Mouse (Mus musculus): ENCODE measurements around the gene Matk. TPM values are rescaled to one million over a fixed set of nuclear protein-coding genes. Genes with fewer than 3 reads are reported as not detected.

Gene Matk
- polyA plus RNA-seq, 1 experiment from 2014 or later = 13.0 TPM

GRCm38 (mm10) chr10:81230438-81231332 lies 22.1 kb upstream of the Matk start, which contains the start of gene Atcay:
TSS of gene Atcay (minus strand) at chr10:81230833.
- Histone ChIP-seq H3K4me3 (peak within 1 kb of the TSS; percentile 80), H3K9ac (peak within 1 kb of the TSS; percentile 94), H3K27ac (replicated peaks) (peak within 1 kb of the TSS; percentile 94), H3K27me3 (peaks cover 4% of the 10 kb centered on the region; the same call in 1 of the 2 replicates), H3K4me1 (replicated peaks) (peaks cover 54% of the 10 kb centered on the region), H3K4me2 (peak within 1 kb of the TSS; percentile 85), H3K9me3 (no peaks in the 10 kb centered on the region), H3K36me3 (peaks cover 4% of the 10 kb centered on the region; the same call in 1 of the 2 replicates)
- ATAC-seq (ENCODE audit: low read depth) = peak; percentile 88
- 5% methylated on average over 27 of the region's 27 CpGs for WGBS

GRCm38 (mm10) chr10:81231436-81231835 lies 21.3 kb upstream of the Matk start:
- H3K36me3 ChIP-seq = no peaks in the 10 kb centered on the region
- no peaks in the 10 kb centered on the region for H3K9me3 ChIP-seq
- H3K9ac ChIP-seq = no peak overlapping the region; the same call in 1 of the 2 replicates
- peak overlapping the region; percentile 94 for H3K27ac ChIP-seq (replicated peaks)
- peak overlapping the region; percentile 80; the same call in 1 of the 2 replicates for H3K4me3 ChIP-seq
- peak overlapping the region; percentile 85 for H3K4me2 ChIP-seq
- no peak for ATAC-seq (ENCODE audit: low read depth)
- H3K27me3 ChIP-seq = peaks cover 4% of the 10 kb centered on the region; the same call in 1 of the 2 replicates
- 51% methylated on average over 7 of the region's 7 CpGs for WGBS
- peaks cover 54% of the 10 kb centered on the region for H3K4me1 ChIP-seq (replicated peaks)

- Histone ChIP-seq H3K4me3 (peak within 1 kb of the TSS; percentile 69), H3K9me3 (no peaks in the 10 kb centered on the region), H3K27ac (replicated peaks) (0 out of 2 replicates have a peak within 1 kb of the TSS, but pooled peaks have one; percentile 50), H3K27me3 (peaks cover 6% of the 10 kb centered on the region), H3K36me3 (no peaks in the 10 kb centered on the region), H3K4me2 (peak within 1 kb of the TSS; percentile 66), H3K9ac (peak within 1 kb of the TSS; percentile 83), H3K4me1 (replicated peaks) (peaks cover 47% of the 10 kb centered on the region)
- ATAC-seq (ENCODE audit: low read depth) = peak; percentile 64
- 9% methylated on average over 29 of the region's 29 CpGs for WGBS
Measured at GRCm38 (mm10) chr10:81232580-81233225, 20.0 kb upstream of the Matk start, which contains the start of gene Zfr2. TSS of gene Zfr2 (plus strand) at chr10:81233155.

- H3K27me3 ChIP-seq = peaks cover 11% of the 10 kb centered on the region
- H3K4me1 ChIP-seq (replicated peaks) = peaks cover 42% of the 10 kb centered on the region
- H3K36me3 ChIP-seq = no peaks in the 10 kb centered on the region
- WGBS = under 1% methylated on average over 22 of the region's 28 CpGs
- H3K4me2 ChIP-seq = peak overlapping the region; percentile 66
- 0 out of 2 replicates have a peak overlapping the region, but pooled peaks have one; percentile 50 for H3K27ac ChIP-seq (replicated peaks)
- H3K9me3 ChIP-seq = no peaks in the 10 kb centered on the region
- peak overlapping the region; percentile 69 for H3K4me3 ChIP-seq
- H3K9ac ChIP-seq = peak overlapping the region; percentile 83
- peak; percentile 49 for ATAC-seq (ENCODE audit: low read depth)
Measured at GRCm38 (mm10) chr10:81233226-81233585, 19.5 kb upstream of the Matk start.

DNA sequence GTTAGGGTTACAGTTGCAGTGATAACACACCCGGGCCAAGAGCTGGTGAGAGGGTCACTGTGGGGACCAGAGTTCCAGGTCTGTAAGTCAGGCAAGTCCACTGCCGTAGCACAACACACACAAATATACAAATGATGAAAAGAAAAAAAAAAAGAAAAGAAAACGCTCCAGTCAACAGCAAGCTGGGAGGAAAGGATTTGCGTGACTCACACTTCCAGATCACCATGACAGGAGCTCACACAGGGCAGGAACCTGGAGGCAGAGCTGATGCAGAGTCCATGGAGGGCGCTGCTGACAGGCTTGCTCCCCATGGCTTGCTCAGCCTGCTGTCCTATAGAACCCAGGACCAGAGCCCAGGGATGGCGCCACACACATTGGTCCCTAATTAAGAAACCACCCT lies 18.5 kb upstream of the Matk start:
- 76% methylated on average over 6 of the region's 6 CpGs for WGBS
- no peak overlapping the region for H3K9ac ChIP-seq
- no peak overlapping the region for H3K27ac ChIP-seq (replicated peaks)
- peaks cover 32% of the 10 kb centered on the region for H3K4me1 ChIP-seq (replicated peaks)
- peaks cover 19% of the 10 kb centered on the region for H3K27me3 ChIP-seq
- peak overlapping the region; percentile 66; the same call in 1 of the 2 replicates for H3K4me2 ChIP-seq
- H3K9me3 ChIP-seq = no peaks in the 10 kb centered on the region
- ATAC-seq (ENCODE audit: low read depth) = no peak
- H3K4me3 ChIP-seq = peak overlapping the region; percentile 69; the same call in 1 of the 2 replicates
- no peaks in the 10 kb centered on the region for H3K36me3 ChIP-seq

- Histone ChIP-seq H3K27me3 (peaks cover 41% of the 10 kb centered on the region), H3K4me2 (no peak overlapping the region)
- 80% methylated on average over 12 of the region's 12 CpGs for WGBS
Measured at GRCm38 (mm10) chr10:81236471-81237268, 16.1 kb upstream of the Matk start.

GRCm38 (mm10) chr10:81238618-81239017 lies 14.1 kb upstream of the Matk start:
- WGBS = 68% methylated on average over 2 of the region's 2 CpGs
- Histone ChIP-seq H3K4me1 (replicated peaks) (peaks cover 13% of the 10 kb centered on the region), H3K27me3 (peaks cover 49% of the 10 kb centered on the region), H3K4me2 (no peak overlapping the region), H3K9me3 (no peaks in the 10 kb centered on the region), H3K36me3 (peaks cover 8% of the 10 kb centered on the region; the same call in 1 of the 2 replicates), H3K4me3 (no peak overlapping the region), H3K27ac (replicated peaks) (no peak overlapping the region), H3K9ac (no peak overlapping the region)
- no peak for ATAC-seq (ENCODE audit: low read depth)

More at GRCm38 (mm10) chr10:81236471-81237268, 16.1 kb upstream of the Matk start:
- no peaks in the 10 kb centered on the region for H3K36me3 ChIP-seq
- H3K27ac ChIP-seq (replicated peaks) = no peak overlapping the region
- no peak overlapping the region for H3K9ac ChIP-seq
- no peak overlapping the region for H3K4me3 ChIP-seq
- peaks cover 27% of the 10 kb centered on the region for H3K4me1 ChIP-seq (replicated peaks)
- no peak for ATAC-seq (ENCODE audit: low read depth)
- no peaks in the 10 kb centered on the region for H3K9me3 ChIP-seq

DNA sequence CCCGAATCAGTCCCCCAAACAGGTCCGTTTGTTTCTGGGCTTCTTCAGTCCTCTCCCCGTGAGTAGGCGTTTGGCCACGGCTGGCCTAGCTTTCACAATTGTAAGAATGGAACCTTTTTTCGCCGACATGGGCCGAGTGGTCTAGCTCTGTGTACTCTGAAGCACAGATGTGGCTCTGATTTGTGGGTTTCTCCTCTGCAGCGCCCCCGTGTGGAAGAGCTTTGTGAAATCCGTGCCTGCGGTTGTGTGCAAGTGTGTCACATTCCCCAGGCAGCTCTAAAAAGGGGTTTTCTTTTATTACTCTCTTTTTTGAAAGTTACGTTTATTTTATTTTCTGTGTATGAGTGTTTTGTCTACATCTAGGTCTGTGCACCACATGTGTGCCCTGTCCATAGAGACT lies 11.9 kb upstream of the Matk start:
- Histone ChIP-seq H3K9ac (no peak overlapping the region), H3K36me3 (peaks cover 9% of the 10 kb centered on the region; the same call in 1 of the 2 replicates), H3K27me3 (peaks cover 49% of the 10 kb centered on the region), H3K4me2 (no peak overlapping the region), H3K4me3 (no peak overlapping the region), H3K9me3 (no peaks in the 10 kb centered on the region), H3K27ac (replicated peaks) (no peak overlapping the region), H3K4me1 (replicated peaks) (peaks cover 9% of the 10 kb centered on the region; the same call in 1 of the 2 replicates)
- ATAC-seq (ENCODE audit: low read depth) = no peak
- 21% methylated on average over 13 of the region's 13 CpGs for WGBS

- no peak overlapping the region for H3K9ac ChIP-seq
- peaks cover 49% of the 10 kb centered on the region for H3K27me3 ChIP-seq
- H3K36me3 ChIP-seq = peaks cover 17% of the 10 kb centered on the region
- H3K4me3 ChIP-seq = no peak overlapping the region
- H3K4me2 ChIP-seq = no peak overlapping the region
- 91% methylated on average over 16 of the region's 16 CpGs for WGBS
- H3K27ac ChIP-seq (replicated peaks) = no peak overlapping the region
- H3K4me1 ChIP-seq (replicated peaks) = peaks cover 9% of the 10 kb centered on the region; the same call in 1 of the 2 replicates
- ATAC-seq (ENCODE audit: low read depth) = no peak
- no peaks in the 10 kb centered on the region for H3K9me3 ChIP-seq
Measured at GRCm38 (mm10) chr10:81242021-81242420, 10.7 kb upstream of the Matk start.

- WGBS = 80% methylated on average over 4 of the region's 4 CpGs
- H3K36me3 ChIP-seq = peaks cover 26% of the 10 kb centered on the region
- H3K27ac ChIP-seq (replicated peaks) = no peak overlapping the region
- H3K4me3 ChIP-seq = no peak overlapping the region
- peaks cover 34% of the 10 kb centered on the region for H3K27me3 ChIP-seq
- 0 out of 2 replicates have a peak, but pooled peaks have one; percentile 2 for ATAC-seq (ENCODE audit: low read depth)
- no peak overlapping the region for H3K4me2 ChIP-seq
- no peaks in the 10 kb centered on the region for H3K9me3 ChIP-seq
- H3K4me1 ChIP-seq (replicated peaks) = peaks cover 9% of the 10 kb centered on the region; the same call in 1 of the 2 replicates
- no peak overlapping the region for H3K9ac ChIP-seq
Measured at GRCm38 (mm10) chr10:81244146-81244545, 8.6 kb upstream of the Matk start.

DNA sequence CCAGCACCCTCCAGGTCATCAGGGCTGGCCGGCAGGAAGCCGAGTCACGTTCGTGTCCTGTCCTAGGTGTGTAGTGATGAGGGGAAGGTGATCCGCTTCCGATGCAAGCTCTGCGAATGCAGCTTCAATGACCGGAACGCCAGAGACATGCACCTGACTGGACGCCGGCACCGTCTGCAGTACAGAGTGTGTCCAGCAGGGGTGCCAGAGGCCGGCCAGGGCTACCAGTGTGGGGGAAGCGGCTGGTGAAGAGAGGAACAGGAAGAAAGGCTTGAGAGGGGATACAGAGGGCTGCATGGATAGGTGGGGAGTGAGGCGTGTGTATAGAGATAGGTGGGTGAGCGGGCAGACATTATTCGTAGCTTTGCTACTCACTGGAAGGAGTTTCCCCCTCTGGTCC lies 8.1 kb upstream of the Matk start:
- peaks cover 4% of the 10 kb centered on the region; the same call in 1 of the 2 replicates for H3K4me1 ChIP-seq (replicated peaks)
- H3K9me3 ChIP-seq = no peaks in the 10 kb centered on the region
- peaks cover 30% of the 10 kb centered on the region for H3K36me3 ChIP-seq
- no peak overlapping the region for H3K27ac ChIP-seq (replicated peaks)
- peak; percentile 65 for ATAC-seq (ENCODE audit: low read depth)
- H3K27me3 ChIP-seq = peaks cover 29% of the 10 kb centered on the region
- H3K9ac ChIP-seq = no peak overlapping the region
- 10% methylated on average over 17 of the region's 17 CpGs for WGBS
- H3K4me2 ChIP-seq = no peak overlapping the region
- H3K4me3 ChIP-seq = no peak overlapping the region

Measured in neural tube, embryonic 13.5 days (tissue).